Mouse (Mus musculus) liver, embryonic 15.5 days (tissue): ENCODE measurements around the gene Kbtbd4. TPM values are rescaled to one million over a fixed set of nuclear protein-coding genes. Genes with fewer than 3 reads are reported as not detected.
"Not testable (repeated sequence)": the region's sequence is repeated elsewhere in the genome, so short reads cannot be mapped to it uniquely, and the experiment has no call there.

Experiments used
- ATAC-seq: fragments of 200-750 bp; cut with Nextera tagmentation; 2 replicates; pipeline ENCODE4 v1.8.0; 2017; ENCODE audit warnings: moderate number of reproducible peaks, mild to moderate bottlenecking, moderate library complexity; ENCODE audit not compliant: insufficient read depth
- H3K27ac ChIP-seq: fragments of 300-500 bp; sonication (generic); replicated peaks from 2 replicates; pipeline ENCODE4 v1.5.1; 2015; ENCODE audit warnings: mild to moderate bottlenecking, inconsistent platforms
- H3K27me3 ChIP-seq: fragments of 300-500 bp; sonication (generic); 2 replicates; pipeline ENCODE4 v1.6.1; 2015; ENCODE audit warnings: mild to moderate bottlenecking, inconsistent platforms
- H3K36me3 ChIP-seq: fragments of 300-500 bp; sonication (generic); replicated peaks from 2 replicates; pipeline ENCODE4 v1.6.1; 2015; ENCODE audit warnings: moderate library complexity, mild to moderate bottlenecking, inconsistent platforms
- H3K4me1 ChIP-seq: fragments of 300-500 bp; sonication (generic); replicated peaks from 2 replicates; pipeline ENCODE4 v1.6.1; 2015; ENCODE audit warnings: inconsistent platforms
- H3K4me2 ChIP-seq: fragments of 300-500 bp; sonication (generic); 2 replicates; pipeline ENCODE4 v1.6.1; 2015; ENCODE audit warnings: moderate library complexity, mild to moderate bottlenecking, inconsistent platforms
- H3K4me3 ChIP-seq: fragments of 300-500 bp; sonication (generic); replicated peaks from 2 replicates; pipeline ENCODE4 v1.5.1; 2015; ENCODE audit warnings: mild to moderate bottlenecking, inconsistent platforms
- H3K9ac ChIP-seq: fragments of 300-500 bp; sonication (generic); 2 replicates; pipeline ENCODE4 v1.6.1; 2015; ENCODE audit warnings: moderate library complexity, mild to moderate bottlenecking, inconsistent platforms
- H3K9me3 ChIP-seq: fragments of 300-500 bp; sonication (generic); replicated peaks from 2 replicates; pipeline ENCODE4 v1.6.1; 2016; ENCODE audit warnings: inconsistent platforms
- WGBS: fragments of 180-500 bp; shearing (Covaris S2); methylation state at CpG from one replicate; pipeline ENCODE4 v1.1.7; 2015; ENCODE audit warnings: mixed read lengths; ENCODE audit not compliant: insufficient replicate concordance; 5-methylcytosine and 5-hydroxymethylcytosine counted together
- polyA plus RNA-seq: library from polyadenylated mRNA; unstranded; fragments of >200 nt; fragmentation: Nextera tagmentation; extraction: Ambion mirVana; gene quantifications from 2 replicates; pipeline ENCODE4 v1.2.1, GENCODE M21; 2015

Kbtbd4 gene
- polyA plus RNA-seq, 1 experiment from 2014 or later: 16.1 TPM

DNA sequence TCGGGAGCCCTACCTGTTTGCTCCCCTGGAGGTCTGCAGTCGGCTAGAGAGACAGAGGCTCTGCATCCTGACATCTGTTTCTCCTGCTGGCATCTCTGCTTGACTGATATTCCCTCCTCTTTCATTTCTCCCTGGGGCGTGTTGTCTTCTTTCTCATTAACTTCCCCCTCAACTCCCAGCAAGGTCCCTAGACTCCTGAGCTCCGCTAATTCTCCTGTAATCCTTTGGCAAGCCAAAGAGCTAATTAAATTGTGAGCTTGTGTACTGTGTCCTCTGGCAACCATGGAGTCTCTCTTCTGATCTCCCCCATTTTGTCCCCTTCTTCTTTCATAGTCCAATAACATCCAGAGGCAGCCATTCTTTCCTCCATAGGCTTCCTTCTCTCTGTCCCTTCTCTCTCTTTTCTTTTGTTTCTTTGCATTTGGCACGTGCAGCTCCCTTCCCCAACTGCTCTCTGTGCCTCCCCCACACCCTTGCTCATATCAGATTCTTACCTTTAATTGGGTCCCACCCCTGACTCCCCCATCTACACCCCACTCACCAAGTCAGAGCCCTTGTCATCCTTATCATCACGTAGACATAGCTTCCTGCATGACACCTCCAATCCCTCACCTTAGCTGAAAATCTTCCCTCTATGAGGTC, 24.3 kb upstream of the Kbtbd4 start:
- WGBS: 33% methylated on average over 6 of the region's 6 CpGs
- H3K4me1 ChIP-seq: peaks cover 17% of the 10 kb centered on the region
- H3K36me3 ChIP-seq: no peaks in the 10 kb centered on the region
- no peak overlapping the region for H3K4me3 ChIP-seq
- H3K27me3 ChIP-seq: peaks cover 65% of the 10 kb centered on the region
- no peak overlapping the region for H3K9ac ChIP-seq
- H3K27ac ChIP-seq: no peak overlapping the region
- no peaks in the 10 kb centered on the region for H3K9me3 ChIP-seq
- ATAC-seq: no peak
- H3K4me2 ChIP-seq: no peak overlapping the region

DNA sequence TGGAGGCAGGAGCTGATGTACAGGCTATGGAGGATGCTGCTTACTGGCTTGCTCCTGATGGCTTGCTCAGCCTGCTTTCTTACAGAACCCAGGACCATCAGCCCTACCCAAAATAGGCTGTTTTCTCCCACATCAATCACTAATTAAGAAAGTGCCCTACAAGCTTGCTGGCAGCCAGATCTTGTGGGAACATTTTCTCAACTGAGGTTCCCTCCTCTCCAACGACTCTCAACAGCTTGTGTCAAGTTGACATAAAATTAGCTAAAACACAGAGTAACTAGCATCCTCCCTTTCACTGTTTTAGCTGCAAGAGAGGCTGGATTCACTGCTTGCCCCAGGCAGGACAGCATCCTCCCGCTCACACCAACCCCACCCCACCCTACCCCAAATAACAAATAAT, 22.7 kb upstream of the Kbtbd4 start:
- Histone ChIP-seq H3K27me3 (peaks cover 81% of the 10 kb centered on the region), H3K36me3 (no peaks in the 10 kb centered on the region), H3K9me3 (no peaks in the 10 kb centered on the region), H3K4me2 (no peak overlapping the region), H3K27ac (no peak overlapping the region), H3K4me3 (no peak overlapping the region), H3K4me1 (peaks cover 26% of the 10 kb centered on the region), H3K9ac (no peak overlapping the region)
- no peak for ATAC-seq
- WGBS: 51% methylated on average over 2 of the region's 2 CpGs

DNA sequence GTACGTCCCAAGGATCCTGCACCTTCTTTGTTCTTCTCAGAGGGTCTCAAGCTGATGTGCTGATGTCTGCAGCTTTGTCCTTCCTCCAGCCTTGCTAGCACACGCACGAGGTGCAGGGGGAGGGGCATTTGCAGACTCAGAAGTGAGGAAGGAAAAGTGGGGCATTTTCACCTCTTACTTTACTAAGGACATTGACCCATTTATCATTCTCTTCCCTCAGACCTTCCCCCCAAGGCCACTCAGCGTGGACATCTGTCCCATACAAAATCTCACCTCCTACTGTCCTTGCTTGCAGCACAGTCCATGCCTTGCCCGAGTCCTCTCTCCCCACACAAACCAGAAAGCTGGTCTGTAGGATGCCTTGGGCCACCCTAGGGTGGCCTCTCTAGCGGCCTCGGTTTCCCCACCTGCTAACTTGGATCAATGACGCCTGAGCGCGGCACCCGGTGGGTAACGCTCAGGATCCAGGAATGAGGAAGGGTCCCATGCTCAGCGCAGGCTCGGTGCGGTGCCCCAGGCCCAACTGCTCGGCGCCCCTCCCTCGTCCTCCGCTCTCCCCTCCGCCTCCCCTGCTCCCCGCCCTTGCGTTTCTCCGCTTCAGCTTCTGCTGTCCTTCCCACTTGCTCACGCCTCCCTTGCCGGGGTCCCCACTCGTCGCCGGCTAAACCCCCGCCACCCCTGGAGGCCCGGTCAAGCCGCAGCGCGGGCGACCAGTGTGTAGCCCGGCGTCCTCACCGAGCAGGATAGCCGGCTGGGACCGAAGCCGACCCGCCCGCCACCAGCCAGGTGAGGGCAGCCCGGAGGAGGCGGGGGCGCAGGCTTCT, 19.1 kb upstream of the Kbtbd4 start, which contains the start of gene C1qtnf4:
C1qtnf4 (plus strand) TSS at position 643 of the 824 bp plus-strand sequence.
- ATAC-seq: no peak
- Histone ChIP-seq H3K4me3 (peak within 1 kb of the TSS; percentile 42), H3K27me3 (peaks cover 92% of the 10 kb centered on the region)

DNA sequence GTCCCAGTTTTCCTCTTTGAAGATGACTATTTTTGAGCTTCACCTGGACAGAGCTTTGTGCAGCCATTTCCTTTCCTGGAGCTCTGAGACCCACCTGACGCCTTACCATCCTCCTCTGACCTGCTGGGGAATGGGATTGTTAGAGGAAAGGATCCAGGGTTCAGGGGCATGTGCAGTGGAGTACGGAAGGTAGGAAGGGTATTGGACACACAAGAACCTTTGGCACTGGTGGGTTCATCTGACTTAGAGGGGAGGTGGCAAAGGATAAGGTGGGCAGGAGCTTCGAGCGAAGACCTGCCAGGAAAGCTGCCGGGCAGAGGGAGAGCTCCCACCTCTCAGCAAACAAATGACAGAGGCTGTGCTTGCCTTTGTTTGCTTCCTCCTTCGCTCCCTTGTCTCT, 18.1 kb upstream of the Kbtbd4 start:
- Histone ChIP-seq H3K27me3 (peaks cover 96% of the 10 kb centered on the region), H3K9ac (no peak overlapping the region), H3K36me3 (no peaks in the 10 kb centered on the region), H3K27ac (no peak overlapping the region), H3K4me1 (peaks cover 37% of the 10 kb centered on the region), H3K4me2 (no peak overlapping the region), H3K9me3 (no peaks in the 10 kb centered on the region), H3K4me3 (no peak overlapping the region)
- WGBS: 36% methylated on average over 6 of the region's 6 CpGs
- ATAC-seq: no peak

More for the DNA sequence above, 19.1 kb upstream of the Kbtbd4 start, which contains the start of gene C1qtnf4:
- no peaks in the 10 kb centered on the region for H3K9me3 ChIP-seq
- peaks cover 31% of the 10 kb centered on the region for H3K4me1 ChIP-seq
- no peaks in the 10 kb centered on the region for H3K36me3 ChIP-seq
- H3K27ac ChIP-seq: no peak within 1 kb of the TSS
- WGBS: 4% methylated on average over 45 of the region's 45 CpGs
- peak within 1 kb of the TSS; percentile 61 for H3K4me2 ChIP-seq
- no peak within 1 kb of the TSS for H3K9ac ChIP-seq

DNA sequence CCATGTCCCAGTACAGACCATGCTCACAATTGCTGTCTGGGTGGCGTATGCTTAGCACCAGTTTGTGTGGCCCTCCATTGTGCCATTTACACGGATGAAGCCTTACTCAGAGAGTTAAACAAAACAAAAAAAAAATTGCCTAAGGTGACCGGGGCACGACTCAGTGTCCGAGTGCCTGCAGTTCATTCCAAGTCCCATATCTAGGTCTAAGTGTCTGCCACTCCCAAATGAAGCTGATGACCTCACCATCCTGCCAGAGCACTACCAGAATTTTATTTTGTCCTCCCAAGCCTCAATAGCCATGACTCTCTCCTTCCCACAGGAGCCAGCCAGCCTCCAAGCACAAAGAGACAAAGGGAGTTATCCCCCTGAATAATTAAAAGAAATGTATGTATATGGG, 16.9 kb upstream of the Kbtbd4 start:
- no peak overlapping the region for H3K4me2 ChIP-seq
- WGBS: 57% methylated on average over 5 of the region's 5 CpGs
- peaks cover 92% of the 10 kb centered on the region for H3K27me3 ChIP-seq
- no peak overlapping the region for H3K9ac ChIP-seq
- no peak for ATAC-seq
- peaks cover 49% of the 10 kb centered on the region for H3K4me1 ChIP-seq
- no peak overlapping the region for H3K27ac ChIP-seq
- H3K36me3 ChIP-seq: no peaks in the 10 kb centered on the region
- no peak overlapping the region for H3K4me3 ChIP-seq
- H3K9me3 ChIP-seq: no peaks in the 10 kb centered on the region

DNA sequence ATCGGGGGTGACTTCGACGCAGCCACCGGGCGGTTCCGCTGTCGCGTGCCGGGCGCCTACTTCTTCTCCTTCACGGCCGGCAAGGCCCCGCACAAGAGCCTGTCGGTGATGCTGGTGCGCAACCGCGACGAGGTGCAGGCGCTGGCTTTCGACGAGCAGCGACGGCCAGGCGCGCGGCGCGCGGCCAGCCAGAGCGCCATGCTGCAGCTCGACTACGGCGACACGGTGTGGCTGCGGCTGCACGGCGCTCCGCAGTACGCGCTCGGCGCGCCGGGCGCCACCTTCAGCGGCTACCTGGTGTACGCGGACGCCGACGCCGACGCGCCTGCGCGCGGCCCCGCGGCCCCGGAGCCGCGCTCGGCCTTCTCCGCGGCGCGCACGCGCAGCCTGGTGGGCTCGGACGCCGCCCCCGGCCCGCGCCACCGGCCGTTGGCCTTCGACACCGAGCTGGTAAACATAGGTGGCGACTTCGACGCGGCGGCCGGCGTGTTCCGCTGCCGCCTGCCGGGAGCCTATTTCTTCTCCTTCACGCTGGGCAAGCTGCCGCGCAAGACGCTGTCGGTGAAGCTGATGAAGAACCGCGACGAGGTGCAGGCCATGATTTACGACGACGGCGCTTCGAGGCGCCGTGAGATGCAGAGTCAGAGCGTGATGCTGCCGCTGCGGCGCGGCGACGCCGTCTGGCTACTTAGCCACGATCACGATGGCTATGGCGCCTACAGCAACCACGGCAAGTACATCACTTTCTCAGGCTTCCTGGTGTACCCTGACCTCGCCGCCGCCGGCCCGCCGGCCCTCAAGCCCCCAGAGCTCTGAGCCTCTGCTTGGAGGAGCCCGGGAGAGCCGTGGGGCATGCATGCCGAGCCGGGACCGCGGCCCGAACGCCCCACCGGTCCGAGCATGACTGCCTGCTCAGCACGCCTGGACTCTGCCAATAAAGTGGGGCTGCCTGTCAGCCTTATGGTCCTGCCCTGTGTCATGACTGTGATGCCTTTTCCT, 14.7 kb upstream of the Kbtbd4 start:
- peaks cover 9% of the 10 kb centered on the region for H3K36me3 ChIP-seq
- peak; percentile 59 for ATAC-seq
- 5% methylated on average over 133 of the region's 133 CpGs for WGBS
- H3K27me3 ChIP-seq: peaks cover 70% of the 10 kb centered on the region
- H3K4me1 ChIP-seq: peaks cover 72% of the 10 kb centered on the region
- H3K9ac ChIP-seq: peak overlapping the region; percentile 58
- no peaks in the 10 kb centered on the region for H3K9me3 ChIP-seq
- H3K27ac ChIP-seq: peak overlapping the region; percentile 34; the same call in 1 of the 2 replicates
- peak overlapping the region; percentile 96 for H3K4me2 ChIP-seq
- peak overlapping the region; percentile 68 for H3K4me3 ChIP-seq

DNA sequence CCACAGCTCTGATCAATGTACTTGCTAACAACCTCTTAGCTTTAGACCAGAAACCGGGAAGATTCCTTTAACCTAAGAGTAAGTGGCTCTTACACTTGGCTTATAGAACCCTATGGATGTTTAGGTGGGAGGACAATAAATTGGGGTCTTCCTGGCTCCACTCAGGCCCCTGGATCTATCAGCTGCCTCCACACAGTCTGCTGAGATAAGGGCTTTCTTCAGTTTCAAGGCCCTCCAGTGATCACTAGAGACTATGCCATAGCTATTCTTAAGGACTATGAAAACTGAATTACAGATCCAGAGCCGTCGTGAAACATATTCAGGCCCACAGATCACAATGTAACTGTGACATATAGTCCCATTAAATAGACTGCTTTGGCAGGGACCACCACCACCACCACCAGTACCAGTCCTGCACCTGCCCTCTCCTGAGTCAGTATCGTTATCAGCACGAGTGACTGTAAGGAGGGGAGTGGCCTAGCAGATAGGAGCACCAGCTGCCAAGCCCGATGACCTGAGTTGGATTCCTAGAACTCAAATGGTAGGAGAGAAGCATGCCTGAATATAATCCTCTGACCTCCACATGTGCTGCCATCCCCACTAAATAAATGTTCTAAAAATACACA, 10.8 kb upstream of the Kbtbd4 start:
- Histone ChIP-seq H3K36me3 (peaks cover 47% of the 10 kb centered on the region), H3K27ac (peak overlapping the region; percentile 88), H3K27me3 (peaks cover 30% of the 10 kb centered on the region), H3K4me1 (peaks cover 75% of the 10 kb centered on the region), H3K4me2 (peak overlapping the region; percentile 63), H3K4me3 (0 out of 2 replicates have a peak overlapping the region, but pooled peaks have one; percentile 2), H3K9me3 (no peaks in the 10 kb centered on the region), H3K9ac (peak overlapping the region; percentile 49)
- WGBS: 42% methylated on average over 6 of the region's 6 CpGs
- peak; percentile 89 for ATAC-seq

DNA sequence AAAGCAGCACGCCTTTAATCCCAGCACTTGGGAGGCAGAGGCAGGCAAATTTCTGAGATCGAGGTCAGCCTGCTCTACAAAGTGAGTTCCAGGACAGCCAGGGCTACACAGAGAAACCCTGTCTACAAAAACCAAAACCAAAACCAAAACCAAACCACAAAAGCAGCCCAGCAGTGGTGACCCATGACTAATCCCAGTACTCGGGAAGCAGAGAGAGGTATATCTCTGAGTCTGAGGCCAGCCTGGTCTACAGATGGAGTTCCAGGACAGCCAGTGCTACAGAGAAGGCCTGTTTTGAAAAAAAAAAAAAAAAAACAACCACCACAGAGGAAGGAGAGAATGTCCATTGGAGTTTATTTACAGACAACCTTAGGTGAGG, 10.3 kb upstream of the Kbtbd4 start:
- H3K4me3 ChIP-seq, H3K9me3 ChIP-seq, ATAC-seq: not testable (repeated sequence)
- H3K4me2 ChIP-seq: peak overlapping the region; percentile 63
- H3K27ac ChIP-seq: peak overlapping the region; percentile 88
- peaks cover 51% of the 10 kb centered on the region for H3K36me3 ChIP-seq
- H3K4me1 ChIP-seq: peaks cover 71% of the 10 kb centered on the region
- WGBS: 36% methylated on average over 3 of the region's 3 CpGs
- peak overlapping the region; percentile 49 for H3K9ac ChIP-seq
- peaks cover 25% of the 10 kb centered on the region for H3K27me3 ChIP-seq

DNA sequence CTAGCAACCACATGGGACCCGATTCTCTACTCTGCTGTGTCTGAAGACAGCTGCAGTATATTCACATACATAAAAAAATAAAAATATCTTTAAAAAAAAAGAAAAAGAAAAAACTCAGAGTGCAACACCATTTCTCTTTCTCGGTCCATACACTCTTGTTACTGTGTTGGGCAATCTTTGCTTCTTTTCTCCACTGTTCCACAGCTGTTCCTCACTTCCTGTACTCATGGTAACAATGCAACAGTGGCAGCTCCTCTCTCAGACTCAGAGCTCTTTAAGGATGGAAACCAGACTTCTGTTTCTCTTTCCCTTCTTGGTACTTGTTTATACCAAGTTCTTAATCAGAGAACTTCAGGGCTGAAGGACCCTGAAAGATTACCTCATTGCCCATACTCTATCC, 1.1 kb upstream of the Kbtbd4 start:
- Histone ChIP-seq H3K4me1 (peaks cover 39% of the 10 kb centered on the region), H3K4me2 (peak overlapping the region; percentile 75), H3K27me3 (no peaks in the 10 kb centered on the region), H3K9ac (peak overlapping the region; percentile 84), H3K36me3 (peaks cover 52% of the 10 kb centered on the region), H3K9me3 (no peaks in the 10 kb centered on the region), H3K27ac (peak overlapping the region; percentile 86), H3K4me3 (peak overlapping the region; percentile 82)
- 63% methylated on average over 2 of the region's 2 CpGs for WGBS
- no peak for ATAC-seq

DNA sequence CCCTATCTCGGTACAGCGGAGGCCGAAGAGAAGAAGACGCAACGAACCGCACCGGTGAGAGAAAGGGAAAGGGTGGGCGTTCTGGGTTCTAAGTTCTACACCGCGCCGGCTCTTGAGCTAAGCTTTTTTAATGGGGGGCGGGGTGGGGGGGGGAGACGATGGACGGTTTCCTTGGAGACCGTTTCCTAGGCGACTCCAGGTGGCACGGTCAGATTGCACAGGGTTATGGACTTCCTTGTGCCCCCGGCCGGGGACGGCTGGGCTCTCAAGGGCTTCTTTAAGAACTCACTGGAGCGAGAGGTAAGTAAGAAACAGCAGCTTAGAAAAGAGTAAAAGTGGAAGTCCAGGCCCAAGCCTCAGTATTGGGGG, 300 bp downstream of the Kbtbd4 start:
- Histone ChIP-seq H3K27ac (peak overlapping the region; percentile 86), H3K4me1 (peaks cover 39% of the 10 kb centered on the region), H3K4me2 (peak overlapping the region; percentile 75), H3K36me3 (peaks cover 59% of the 10 kb centered on the region), H3K9ac (peak overlapping the region; percentile 84), H3K9me3 (no peaks in the 10 kb centered on the region), H3K27me3 (no peaks in the 10 kb centered on the region), H3K4me3 (peak overlapping the region; percentile 82)
- WGBS: under 1% methylated on average over 21 of the region's 21 CpGs
- ATAC-seq: peak; percentile 45
